Comparison of ENCODE assay signal across 11 mouse cellular contexts in genomic region chr11:60867456-60867855, GRCm38 (mm10).
DNase-seq lines count a peak whose midpoint lies in the region.
"Had no signal": no experiment of that assay in that cellular context is flagged by ENCODE, and none has a peak within 500 bp of the region (broad histone marks: within the 10 kb centered on the region; RNA-seq: fewer than 3 reads in every experiment).

No protein-coding gene starts in this region.

- DNase-seq in cerebellum, postnatal 25 days, result peak; percentile 25 to 56
- no peak for DNase-seq in cerebellum, postnatal 4 days (ENCODE audit: low spot score in 2 of 2)
- DNase-seq in lung, adult 18-20 months, result peak; percentile 30 to 56
- DNase-seq in lung, postnatal 4 days, result no peak
- DNase-seq in adipocyte (ENCODE audit: low spot score), result peak; percentile 47
- DNase-seq in lung, postnatal 25 days (ENCODE audit: low spot score), result peak; percentile 33
- no peak for DNase-seq in kidney, adult 11 months
- DNase-seq: B cell, adult 2 months; gastrocnemius, postnatal 25 days; kidney, adult 8-10 months; thymus, adult 18-20 months had no signal

Comparison
In these comparisons a context has a peak if more than half of its experiments do, and no peak if none do; other contexts are left out.
1. DNase-seq: peak in cerebellum, postnatal 25 days (2 of 2), lung, adult 18-20 months (2 of 2), adipocyte (single experiment) and lung, postnatal 25 days (single experiment); none in cerebellum, postnatal 4 days (0 of 2), lung, postnatal 4 days (0 of 2) and kidney, adult 11 months (single experiment).